In the genomic region with DNA sequence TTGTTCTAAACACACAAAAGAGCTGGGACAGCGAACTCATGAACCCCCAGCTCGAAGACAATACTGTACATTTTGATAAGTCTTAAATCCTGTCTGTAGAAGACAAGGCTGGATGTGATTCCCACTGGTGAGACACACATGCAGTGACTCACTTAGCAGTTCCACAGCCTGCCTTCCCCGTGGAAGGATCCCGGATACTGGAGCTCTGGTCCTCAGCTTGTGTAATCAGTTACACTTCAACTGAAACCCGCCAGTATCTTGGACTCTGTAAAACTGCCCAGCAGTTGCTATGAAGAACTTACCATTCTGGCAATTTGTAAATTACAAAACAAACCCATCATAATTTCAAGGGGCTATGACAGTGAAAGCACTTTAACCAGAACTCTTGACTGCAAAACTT, we compare ENCODE assay signal across 10 mouse cellular contexts. TPM values are rescaled to one million over a fixed set of nuclear protein-coding genes. Genes with fewer than 3 reads are reported as not detected.
DNase-seq lines count a peak whose midpoint lies in the region; ATAC-seq and TF ChIP-seq lines count a peak whose summit lies in the region.
"Had no signal": no experiment of that assay in that cellular context is flagged by ENCODE, and none has a peak within 500 bp of the region (broad histone marks: within the 10 kb centered on the region; RNA-seq: fewer than 3 reads in every experiment).

No protein-coding gene starts in this region.

- no peaks in the 10 kb centered on the region for H3K9me3 ChIP-seq in intestine, embryonic 14.5 days (ENCODE audit: control insufficient read depth, low read length)
- H3K9me3 ChIP-seq in intestine, postnatal 0 days (ENCODE audit: control insufficient read depth) = no peaks in the 10 kb centered on the region

- peaks cover 21% of the 10 kb centered on the region; the same call in 1 of the 2 replicates for H3K4me1 ChIP-seq in intestine, embryonic 14.5 days (replicated peaks; ENCODE audit: control insufficient read depth, insufficient read depth, low read length)
- H3K4me1 ChIP-seq in intestine, postnatal 0 days (replicated peaks; ENCODE audit: control insufficient read depth, insufficient read depth, low read length) = no peaks in the 10 kb centered on the region

- H3K9ac ChIP-seq in intestine, embryonic 14.5 days (ENCODE audit: low read length) = no peak overlapping the region
- no peak overlapping the region for H3K9ac ChIP-seq in intestine, postnatal 0 days (ENCODE audit: low read depth, low read length)

- H3K4me2 ChIP-seq in intestine, embryonic 14.5 days (ENCODE audit: low read length) = peak overlapping the region; percentile 37
- H3K4me2 ChIP-seq in intestine, postnatal 0 days (replicated peaks; ENCODE audit: low read depth) = no peak overlapping the region

- H3K27ac ChIP-seq in intestine, embryonic 14.5 days (ENCODE audit: low read depth) = peak overlapping the region; percentile 78
- no peak overlapping the region for H3K27ac ChIP-seq in intestine, postnatal 0 days (ENCODE audit: low read depth, low read length)

- H3K27me3 ChIP-seq in intestine, embryonic 14.5 days (replicated peaks; ENCODE audit: control insufficient read depth, insufficient read depth, low read length) = no peaks in the 10 kb centered on the region
- H3K27me3 ChIP-seq in intestine, postnatal 0 days (replicated peaks; ENCODE audit: control insufficient read depth, insufficient read depth, low read length) = peaks cover 16% of the 10 kb centered on the region

- DNase-seq in intestine, embryonic 14.5 days (ENCODE audit: low spot score) = no peak
- DNase-seq in urinary bladder, postnatal 14 days (ENCODE audit: low spot score) = peak; percentile 4
- DNase-seq in urinary bladder, adult 18-20 months (ENCODE audit: low spot score in 2 of 2) = no peak
- peak; percentile 7 for DNase-seq in kidney, postnatal 10 days
- no peak for DNase-seq in spleen, postnatal 14 days (ENCODE audit: low spot score in 2 of 2)
- DNase-seq in right cerebral cortex, postnatal 14 days = no peak
- no peak for DNase-seq in thymus, postnatal 25 days
- DNase-seq: cerebellum, postnatal 36 days; thymus, postnatal 14 days had no signal

- H3K4me3 ChIP-seq in intestine, embryonic 14.5 days (ENCODE audit: low read depth, low read length) = no peak overlapping the region
- H3K4me3 ChIP-seq in intestine, postnatal 0 days (ENCODE audit: low read depth, low read length) = no peak overlapping the region

- no peak for TF ChIP-seq CTCF in intestine, postnatal 0 days (IDR thresholded peaks at IDR 0.05; ENCODE audit: low read depth)

- no peak for ATAC-seq in intestine, embryonic 14.5 days (replicated peaks; ENCODE audit: low FRiP score, low TSS enrichment, low read depth)
- ATAC-seq in intestine, postnatal 0 days = no peak

- WGBS in intestine, embryonic 14.5 days = 27% methylated on average over 5 of the region's 5 CpGs
- WGBS in intestine, postnatal 0 days = 52% methylated on average over 5 of the region's 5 CpGs

- H3K36me3 ChIP-seq in intestine, embryonic 14.5 days (ENCODE audit: control insufficient read depth, insufficient read depth, low read length) = no peaks in the 10 kb centered on the region
- no peaks in the 10 kb centered on the region for H3K36me3 ChIP-seq in intestine, postnatal 0 days (ENCODE audit: control insufficient read depth, insufficient read depth)

RNA-seq across cellular contexts. Expression of gene Bnc2, which starts 5.4 kb away (rescaled TPM):
- 24.3 and 31.7 TPM in 2 replicates for polyA plus RNA-seq in intestine, embryonic 14.5 days (2014; fragmentation: Nextera tagmentation; extraction: Ambion mirVana)
- 5.8 and 6.4 TPM in 2 replicates for polyA plus RNA-seq in intestine, postnatal 0 days (2015; fragmentation: Nextera tagmentation; extraction: Ambion mirVana)

Comparison
In these comparisons a context has a peak if more than half of its experiments do, and no peak if none do; other contexts are left out.
1. DNase-seq: peak in urinary bladder, postnatal 14 days (single experiment) and kidney, postnatal 10 days (single experiment); none in intestine, embryonic 14.5 days (single experiment), urinary bladder, adult 18-20 months (0 of 2), spleen, postnatal 14 days (0 of 2), right cerebral cortex, postnatal 14 days (single experiment) and thymus, postnatal 25 days (single experiment).